Mouse (Mus musculus): ENCODE data around the gene Slc10a7. TPM values are rescaled to one million over a fixed set of nuclear protein-coding genes. Genes with fewer than 3 reads are reported as not detected.

Slc10a7 gene
- total and polyA plus RNA-seq, 3 experiments, result 13.7 to 27.3 TPM; not detected in 1

- Histone ChIP-seq H3K4me3 (ENCODE audit: control insufficient read depth in 1 of 2, insufficient read depth in 1 of 2, low read depth in 2 of 2, low read length in 2 of 2) (no peak overlapping the region), H3K4me1 (ENCODE audit: control insufficient read depth in 1 of 2, insufficient read depth in 2 of 2, low read length in 2 of 2) (no peaks in the 10 kb centered on the region), H3K79me2 (ENCODE audit: control insufficient read depth, insufficient read depth, low read length, poor library complexity) (no peaks in the 10 kb centered on the region), H3K27me3 (ENCODE audit: control insufficient read depth in 1 of 2, insufficient read depth in 2 of 2, low read length in 2 of 2) (no peaks in the 10 kb centered on the region), H3K9me3 (replicated peaks; ENCODE audit: insufficient read depth, low read length) (no peaks in the 10 kb centered on the region), H3K27ac (ENCODE audit: control insufficient read depth, low read depth, low read length) (no peak overlapping the region), H3K9ac (ENCODE audit: control insufficient read depth, low read depth, low read length, poor library complexity, severe bottlenecking) (no peak overlapping the region), H3K36me3 (ENCODE audit: control insufficient read depth in 1 of 2, insufficient read depth in 2 of 2, low read length in 2 of 2) (no peaks in the 10 kb centered on the region)
- no peak for DNase-seq (ENCODE audit: low read depth, low spot score)
- TF ChIP-seq RCOR1 (IDR thresholded peaks at IDR 0.05; ENCODE audit: low read depth, low read length), result no peak
- TF ChIP-seq KAT2A (conservative IDR thresholded peaks at IDR 0.05; ENCODE audit: low read depth, low read length), result no peak
These were observed 132.8 kb downstream of the Slc10a7 start for GRCm38 (mm10) chr8:78641919-78642318.

DNA sequence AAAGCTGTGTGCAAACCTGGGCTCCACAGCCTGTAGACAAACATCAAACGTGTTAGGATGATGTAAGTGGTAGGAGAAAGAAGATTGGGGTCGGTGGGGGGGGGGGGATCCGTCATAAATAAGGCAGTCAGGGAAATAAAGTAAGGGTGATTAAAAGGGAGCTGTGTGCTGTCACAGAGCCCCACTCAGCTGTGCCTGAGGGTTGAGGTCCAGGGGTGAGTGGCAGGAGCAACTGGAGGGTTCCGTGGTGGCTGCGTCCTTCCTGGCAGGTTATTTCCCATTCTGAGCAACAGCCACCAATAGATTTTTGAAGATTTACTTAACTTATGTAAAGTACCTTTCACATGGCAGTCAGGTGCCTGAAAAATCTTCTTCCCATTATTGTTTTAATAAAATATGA is 133.2 kb downstream of the Slc10a7 start:
- H3K9ac ChIP-seq (ENCODE audit: control insufficient read depth, low read depth, low read length, poor library complexity, severe bottlenecking), result no peak overlapping the region
- DNase-seq (ENCODE audit: low read depth, low spot score), result no peak
- H3K36me3 ChIP-seq (ENCODE audit: control insufficient read depth in 1 of 2, insufficient read depth in 2 of 2, low read length in 2 of 2), result no peaks in the 10 kb centered on the region
- no peak overlapping the region for H3K27ac ChIP-seq (ENCODE audit: control insufficient read depth, low read depth, low read length)
- no peaks in the 10 kb centered on the region for H3K79me2 ChIP-seq (ENCODE audit: control insufficient read depth, insufficient read depth, low read length, poor library complexity)
- no peaks in the 10 kb centered on the region for H3K9me3 ChIP-seq (replicated peaks; ENCODE audit: insufficient read depth, low read length)
- no peaks in the 10 kb centered on the region for H3K4me1 ChIP-seq (ENCODE audit: control insufficient read depth in 1 of 2, insufficient read depth in 2 of 2, low read length in 2 of 2)
- H3K4me3 ChIP-seq (ENCODE audit: control insufficient read depth in 1 of 2, insufficient read depth in 1 of 2, low read depth in 2 of 2, low read length in 2 of 2), result no peak overlapping the region
- TF ChIP-seq SIN3A (IDR thresholded peaks at IDR 0.05; ENCODE audit: low read length) (no peak), NRF1 (IDR thresholded peaks at IDR 0.05; ENCODE audit: insufficient read depth, low read depth, low read length, poor library complexity, severe bottlenecking) (no peak), POLR2A (IDR thresholded peaks at IDR 0.05; ENCODE audit: control insufficient read depth in 1 of 2, insufficient read depth in 1 of 2, low read depth in 1 of 2, low read length in 2 of 2, poor library complexity in 1 of 2) (no peak), MAX (IDR thresholded peaks at IDR 0.05; ENCODE audit: low read length) (no peak), GABPA (IDR thresholded peaks at IDR 0.05; ENCODE audit: low read depth, low read length) (no peak), CHD1 (IDR thresholded peaks at IDR 0.05; ENCODE audit: low read depth, low read length) (no peak), MAFK (IDR thresholded peaks at IDR 0.05; ENCODE audit: borderline replicate concordance, low read depth, low read length) (no peak), KAT2A (conservative IDR thresholded peaks at IDR 0.05; ENCODE audit: low read depth, low read length) (no peak), ZKSCAN1 (IDR thresholded peaks at IDR 0.05; ENCODE audit: low read depth, low read length) (no peak), JUND (IDR thresholded peaks at IDR 0.05; ENCODE audit: low read depth, low read length) (no peak), SMC3 (IDR thresholded peaks at IDR 0.05; ENCODE audit: low read depth, low read length) (no peak), ETS1 (IDR thresholded peaks at IDR 0.05; ENCODE audit: low read depth, low read length) (no peak), RAD21 (IDR thresholded peaks at IDR 0.05; ENCODE audit: low read depth, low read length) (no peak), MYB (IDR thresholded peaks at IDR 0.05; ENCODE audit: low read depth, low read length) (no peak), POLR2AphosphoS5 (IDR thresholded peaks at IDR 0.05; ENCODE audit: borderline replicate concordance, low read depth, low read length) (no peak), ZMIZ1 (IDR thresholded peaks at IDR 0.05; ENCODE audit: low read depth, low read length) (no peak), GATA1 (IDR thresholded peaks at IDR 0.05; ENCODE audit: low read depth, low read length) (no peak), E2F4 (IDR thresholded peaks at IDR 0.05; ENCODE audit: borderline replicate concordance, low read depth, low read length) (no peak), RCOR1 (IDR thresholded peaks at IDR 0.05; ENCODE audit: low read depth, low read length) (no peak)
- no peaks in the 10 kb centered on the region for H3K27me3 ChIP-seq (ENCODE audit: control insufficient read depth in 1 of 2, insufficient read depth in 2 of 2, low read length in 2 of 2)

All from MEL (cell line).